Mouse (Mus musculus): ENCODE measurements at regions not wholly inside any gene's neighbourhood (a gene's known extent, or its start where the extent isn't known, plus 50 kb on each side); places are given as distances from the start of the nearest gene placed in this dataset.

DNA sequence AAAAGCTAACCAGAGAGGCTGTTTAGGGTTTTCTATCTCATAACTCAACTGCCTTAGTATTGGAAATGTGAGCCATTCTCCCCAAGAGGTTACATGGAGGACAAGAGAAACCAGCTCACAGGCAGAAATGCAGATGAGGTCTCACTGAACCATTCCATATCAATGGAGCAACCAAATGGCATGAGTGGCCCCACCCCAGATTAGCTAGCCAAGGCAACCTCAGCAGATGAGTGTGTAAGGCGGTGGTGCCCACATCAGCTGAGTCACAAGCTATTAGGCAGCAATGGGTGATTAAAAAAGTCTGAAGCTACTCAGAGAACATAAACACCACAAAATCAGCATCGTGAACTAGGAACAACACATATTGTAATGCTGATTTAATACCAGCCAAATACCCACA lies 133.2 kb downstream of the Lpin1 start:
- no peaks in the 10 kb centered on the region for H3K4me1 ChIP-seq
- no peaks in the 10 kb centered on the region for H3K36me3 ChIP-seq
- 65% methylated on average over 2 of the region's 2 CpGs for WGBS (ENCODE audit: insufficient replicate concordance)
- H3K4me3 ChIP-seq, result no peak overlapping the region
- no peak overlapping the region for H3K9ac ChIP-seq
- no peak overlapping the region for H3K27ac ChIP-seq
- no peaks in the 10 kb centered on the region for H3K27me3 ChIP-seq (replicated peaks)
- ATAC-seq, result no peak
- no peak overlapping the region for H3K4me2 ChIP-seq
- H3K9me3 ChIP-seq (replicated peaks), result no peaks in the 10 kb centered on the region

- Histone ChIP-seq H3K36me3 (no peaks in the 10 kb centered on the region), H3K4me2 (no peak overlapping the region), H3K4me3 (no peak overlapping the region), H3K27me3 (replicated peaks) (no peaks in the 10 kb centered on the region), H3K9ac (no peak overlapping the region), H3K9me3 (replicated peaks) (no peaks in the 10 kb centered on the region), H3K4me1 (no peaks in the 10 kb centered on the region), H3K27ac (no peak overlapping the region)
- no peak for ATAC-seq
- 57% methylated on average over 4 of the region's 4 CpGs for WGBS (ENCODE audit: insufficient replicate concordance)
Measured at GRCm38 (mm10) chr12:16474361-16475080, 136.2 kb downstream of the Lpin1 start.

GRCm38 (mm10) chr12:16457419-16457818 lies 153.3 kb downstream of the Lpin1 start:
- H3K4me1 ChIP-seq, result no peaks in the 10 kb centered on the region
- no peak overlapping the region for H3K4me3 ChIP-seq
- H3K4me2 ChIP-seq, result no peak overlapping the region
- no peaks in the 10 kb centered on the region for H3K9me3 ChIP-seq (replicated peaks)
- no peak for ATAC-seq
- 69% methylated on average over 6 of the region's 6 CpGs for WGBS (ENCODE audit: insufficient replicate concordance)
- no peak overlapping the region for H3K9ac ChIP-seq
- H3K27ac ChIP-seq, result no peak overlapping the region
- no peaks in the 10 kb centered on the region for H3K27me3 ChIP-seq (replicated peaks)
- no peaks in the 10 kb centered on the region for H3K36me3 ChIP-seq

- Histone ChIP-seq H3K9me3 (replicated peaks) (no peaks in the 10 kb centered on the region), H3K4me1 (no peaks in the 10 kb centered on the region), H3K9ac (no peak overlapping the region), H3K4me2 (no peak overlapping the region), H3K27me3 (replicated peaks) (no peaks in the 10 kb centered on the region), H3K27ac (no peak overlapping the region), H3K4me3 (no peak overlapping the region), H3K36me3 (no peaks in the 10 kb centered on the region)
- 51% methylated on average over 3 of the region's 3 CpGs for WGBS (ENCODE audit: insufficient replicate concordance)
- no peak for ATAC-seq
Measured at GRCm38 (mm10) chr12:16450771-16451435, 159.9 kb downstream of the Lpin1 start.

DNA sequence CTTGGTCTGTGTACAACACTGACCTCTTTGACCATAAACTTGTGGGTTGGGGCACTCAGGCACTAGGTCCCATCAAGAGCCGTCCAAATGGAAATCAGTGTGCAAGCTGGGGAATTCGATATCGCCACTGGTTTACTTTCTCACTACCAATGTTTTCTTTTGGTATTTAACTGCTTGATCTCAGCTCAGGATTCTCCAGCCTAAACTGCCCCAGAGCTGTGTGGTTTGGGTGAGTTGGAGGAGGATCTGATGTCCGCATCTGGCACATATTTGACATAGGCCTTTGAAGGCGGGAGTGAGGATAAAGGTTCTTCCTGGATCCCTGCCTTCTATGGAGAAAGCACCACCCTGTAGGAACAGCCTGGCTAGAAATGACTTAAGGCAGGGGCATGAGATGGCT lies 172.0 kb downstream of the Lpin1 start:
- no peak overlapping the region for H3K27ac ChIP-seq
- 86% methylated on average over 5 of the region's 5 CpGs for WGBS (ENCODE audit: insufficient replicate concordance)
- no peak for ATAC-seq
- H3K27me3 ChIP-seq (replicated peaks), result no peaks in the 10 kb centered on the region
- no peak overlapping the region for H3K9ac ChIP-seq
- no peaks in the 10 kb centered on the region for H3K4me1 ChIP-seq
- no peaks in the 10 kb centered on the region for H3K9me3 ChIP-seq (replicated peaks)
- H3K4me2 ChIP-seq, result no peak overlapping the region
- no peaks in the 10 kb centered on the region for H3K36me3 ChIP-seq
- no peak overlapping the region for H3K4me3 ChIP-seq

- H3K27ac ChIP-seq, result no peak overlapping the region
- WGBS (ENCODE audit: insufficient replicate concordance), result 83% methylated on average over 1 of the region's 1 CpGs
- H3K9ac ChIP-seq, result no peak overlapping the region
- no peak for ATAC-seq
- no peak overlapping the region for H3K4me3 ChIP-seq
- H3K27me3 ChIP-seq (replicated peaks), result no peaks in the 10 kb centered on the region
- no peaks in the 10 kb centered on the region for H3K36me3 ChIP-seq
- no peaks in the 10 kb centered on the region for H3K9me3 ChIP-seq (replicated peaks)
- no peak overlapping the region for H3K4me2 ChIP-seq
- H3K4me1 ChIP-seq, result no peaks in the 10 kb centered on the region
Measured at GRCm38 (mm10) chr12:16436961-16437360, 173.8 kb downstream of the Lpin1 start.

- Histone ChIP-seq H3K36me3 (no peaks in the 10 kb centered on the region), H3K9me3 (replicated peaks) (no peaks in the 10 kb centered on the region), H3K27ac (no peak overlapping the region), H3K9ac (no peak overlapping the region), H3K4me1 (no peaks in the 10 kb centered on the region), H3K27me3 (replicated peaks) (no peaks in the 10 kb centered on the region), H3K4me3 (no peak overlapping the region), H3K4me2 (no peak overlapping the region)
- WGBS (ENCODE audit: insufficient replicate concordance), result 50% methylated on average over 1 of the region's 1 CpGs
- no peak for ATAC-seq
Measured at GRCm38 (mm10) chr12:16436255-16436654, 174.5 kb downstream of the Lpin1 start.

DNA sequence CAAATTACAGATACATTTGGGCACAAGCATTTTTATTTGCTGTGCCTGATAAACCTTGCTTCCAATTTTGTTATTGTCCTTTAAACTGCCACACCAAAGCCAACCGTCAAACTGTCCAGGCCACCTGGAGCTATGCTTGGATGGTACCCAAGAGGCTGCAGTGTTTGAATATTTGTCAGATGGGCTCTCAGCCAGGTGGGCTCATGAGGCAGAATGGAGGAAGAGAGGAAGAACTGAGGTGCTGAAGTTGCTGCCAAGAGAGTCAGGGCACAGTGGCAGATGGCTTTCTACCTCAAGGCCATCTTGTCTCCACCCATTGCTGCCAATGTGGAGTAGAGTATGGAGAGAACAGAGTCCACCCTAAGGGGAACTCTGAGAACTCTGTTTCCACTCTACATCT lies 176.0 kb downstream of the Lpin1 start:
- Histone ChIP-seq H3K4me2 (no peak overlapping the region), H3K9me3 (replicated peaks) (no peaks in the 10 kb centered on the region), H3K4me3 (no peak overlapping the region), H3K27me3 (replicated peaks) (no peaks in the 10 kb centered on the region), H3K9ac (no peak overlapping the region), H3K36me3 (no peaks in the 10 kb centered on the region), H3K27ac (no peak overlapping the region), H3K4me1 (no peaks in the 10 kb centered on the region)
- no peak for ATAC-seq
- WGBS (ENCODE audit: insufficient replicate concordance), result 79% methylated on average over 1 of the region's 1 CpGs

- H3K9me3 ChIP-seq (replicated peaks), result no peaks in the 10 kb centered on the region
- no peak overlapping the region for H3K27ac ChIP-seq
- ATAC-seq, result no peak
- no peak overlapping the region for H3K4me2 ChIP-seq
- H3K4me1 ChIP-seq, result no peaks in the 10 kb centered on the region
- no peak overlapping the region for H3K9ac ChIP-seq
- no peaks in the 10 kb centered on the region for H3K36me3 ChIP-seq
- H3K27me3 ChIP-seq (replicated peaks), result no peaks in the 10 kb centered on the region
- no peak overlapping the region for H3K4me3 ChIP-seq
- WGBS (ENCODE audit: insufficient replicate concordance), result 50% methylated on average over 1 of the region's 1 CpGs
Measured at GRCm38 (mm10) chr12:16434225-16434624, 176.5 kb downstream of the Lpin1 start.

DNA sequence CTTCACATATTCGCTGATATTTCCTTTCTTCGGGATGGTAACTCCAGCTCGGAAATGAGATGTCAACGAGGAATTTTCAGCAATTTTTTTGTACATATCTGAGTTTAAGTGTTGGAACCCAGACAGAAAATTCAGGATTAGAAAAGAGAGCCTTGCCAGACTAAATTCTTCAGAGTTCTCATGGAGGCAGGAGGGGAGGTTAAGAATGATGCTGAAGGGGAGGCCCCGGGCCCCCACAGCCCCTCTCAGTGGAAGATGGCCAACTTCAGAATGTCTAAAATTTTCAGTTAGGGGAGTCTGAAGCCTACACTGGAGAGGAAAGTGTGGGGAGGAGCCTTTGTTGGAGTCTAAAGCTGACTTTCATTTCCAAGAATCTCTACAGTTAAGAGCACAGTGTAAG lies 184.8 kb downstream of the Lpin1 start:
- H3K36me3 ChIP-seq, result no peaks in the 10 kb centered on the region
- no peaks in the 10 kb centered on the region for H3K9me3 ChIP-seq (replicated peaks)
- no peak overlapping the region for H3K27ac ChIP-seq
- H3K4me3 ChIP-seq, result no peak overlapping the region
- H3K27me3 ChIP-seq (replicated peaks), result no peaks in the 10 kb centered on the region
- no peaks in the 10 kb centered on the region for H3K4me1 ChIP-seq
- WGBS (ENCODE audit: insufficient replicate concordance), result 74% methylated on average over 5 of the region's 5 CpGs
- no peak overlapping the region for H3K9ac ChIP-seq
- H3K4me2 ChIP-seq, result no peak overlapping the region
- ATAC-seq, result no peak

DNA sequence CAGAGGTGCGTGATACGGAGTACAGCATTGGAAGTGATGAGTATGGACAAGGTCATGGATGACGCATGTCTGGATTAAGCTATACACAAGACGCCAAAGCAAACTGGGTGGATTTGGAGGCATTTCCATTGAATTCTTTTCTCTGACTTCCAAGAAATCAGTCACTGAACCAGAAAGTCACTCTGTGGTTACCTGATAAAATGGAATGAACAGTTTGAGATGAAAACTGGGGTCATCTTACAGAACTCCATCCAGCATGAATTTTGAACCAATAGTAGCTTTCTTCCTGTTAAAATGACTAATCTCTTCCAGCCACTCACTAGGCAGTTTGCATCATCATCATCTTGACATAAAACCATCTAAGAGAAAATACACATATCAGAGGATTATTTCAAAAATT lies 186.2 kb downstream of the Lpin1 start:
- Histone ChIP-seq H3K27me3 (replicated peaks) (no peaks in the 10 kb centered on the region), H3K9me3 (replicated peaks) (no peaks in the 10 kb centered on the region), H3K36me3 (no peaks in the 10 kb centered on the region), H3K4me1 (no peaks in the 10 kb centered on the region), H3K9ac (no peak overlapping the region), H3K27ac (no peak overlapping the region), H3K4me2 (no peak overlapping the region), H3K4me3 (no peak overlapping the region)
- ATAC-seq, result no peak
- 85% methylated on average over 4 of the region's 4 CpGs for WGBS (ENCODE audit: insufficient replicate concordance)

DNA sequence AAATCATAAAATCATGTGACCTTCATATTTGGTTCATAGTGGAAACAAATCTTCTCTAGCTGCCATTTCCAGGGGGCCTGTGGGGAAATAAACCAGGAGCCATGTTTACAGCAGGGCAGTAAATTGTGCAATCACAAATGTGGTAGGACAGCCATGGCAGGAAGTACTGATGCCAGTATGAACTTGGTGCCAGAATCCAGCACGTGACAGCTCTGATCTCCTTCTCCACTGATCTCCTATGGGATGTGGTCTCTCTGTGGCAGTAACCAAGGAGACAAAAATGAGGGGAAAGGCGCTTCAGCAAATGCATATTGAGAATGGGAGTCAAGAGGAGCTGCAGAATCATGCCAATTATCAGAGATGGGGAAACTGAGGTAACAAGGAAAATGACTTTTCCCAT lies 215.0 kb downstream of the Lpin1 start:
- Histone ChIP-seq H3K9me3 (replicated peaks) (no peaks in the 10 kb centered on the region), H3K4me3 (no peak overlapping the region), H3K36me3 (no peaks in the 10 kb centered on the region), H3K27ac (no peak overlapping the region), H3K9ac (no peak overlapping the region), H3K4me2 (no peak overlapping the region), H3K27me3 (replicated peaks) (no peaks in the 10 kb centered on the region), H3K4me1 (peaks cover 9% of the 10 kb centered on the region; the same call in 1 of the 2 replicates)
- ATAC-seq, result no peak
- WGBS (ENCODE audit: insufficient replicate concordance), result 53% methylated on average over 2 of the region's 2 CpGs

- no peak overlapping the region for H3K9ac ChIP-seq
- no peak overlapping the region for H3K4me3 ChIP-seq
- H3K4me2 ChIP-seq, result no peak overlapping the region
- no peak for ATAC-seq
- no peaks in the 10 kb centered on the region for H3K36me3 ChIP-seq
- H3K27me3 ChIP-seq (replicated peaks), result no peaks in the 10 kb centered on the region
- H3K27ac ChIP-seq, result no peak overlapping the region
- H3K4me1 ChIP-seq, result peaks cover 9% of the 10 kb centered on the region; the same call in 1 of the 2 replicates
- H3K9me3 ChIP-seq (replicated peaks), result no peaks in the 10 kb centered on the region
Measured at GRCm38 (mm10) chr12:16392851-16393250, 217.9 kb downstream of the Lpin1 start.
